Mouse (Mus musculus) testis, adult 10 weeks (tissue): ENCODE results near the gene Gm17078. TPM values are rescaled to one million over a fixed set of nuclear protein-coding genes. Genes with fewer than 3 reads are reported as not detected.

ENCODE experiments used
- polyA plus RNA-seq: library from polyadenylated mRNA; stranded (reverse); fragments of 350-450 nt; fragmentation: Illumina TruSeq; extraction: RNeasy Lipid Tissue Mini Kit (QIAGEN cat#74804); gene quantifications from one replicate; pipeline ENCODE4 v1.2.3, GENCODE M21; 2014; ENCODE audit warnings: low read depth, low replicate concordance

The Gm17078 gene
- 0.90 TPM for polyA plus RNA-seq

GRCm38 (mm10) chr14:51611210-51611609 lies at the start of gene Gm17078:
Gene Gm17078 (minus strand): TSS chr14:51611310.

GRCm38 (mm10) chr14:51635566-51635965 lies 24.5 kb upstream of the Gm17078 start, which contains the start of gene Gm4181:
Gene Gm4181 (minus strand): TSS chr14:51635666.

GRCm38 (mm10) chr14:51592039-51592438 lies 19.1 kb downstream of the Gm17078 start, which contains the start of gene Gm17174:
Gene Gm17174 (minus strand): TSS chr14:51592139.

GRCm38 (mm10) chr14:51573963-51574362 lies 37.1 kb downstream of the Gm17078 start, which contains the start of gene Gm17175:
Gene Gm17175 (minus strand): TSS chr14:51574063.

Other genes starting within 250 kb of the Gm17078 start
- gene Gm7247, start 249.6 kb downstream of the Gm17078 start, polyA plus RNA-seq, result not detected
- 0.98 TPM for gene Vmn2r88, start 200.5 kb downstream of the Gm17078 start, polyA plus RNA-seq
- 0.03 TPM for gene Vmn2r89, start 159.5 kb downstream of the Gm17078 start, polyA plus RNA-seq
- gene Gm5622, start 58.5 kb downstream of the Gm17078 start, polyA plus RNA-seq, result 12.6 TPM
- 1.7 TPM for gene Gm17175, start 37.2 kb downstream of the Gm17078 start, polyA plus RNA-seq
- 7.3 TPM for gene Gm17174, start 19.2 kb downstream of the Gm17078 start, polyA plus RNA-seq
- gene Gm4181, start 24.4 kb upstream of the Gm17078 start, polyA plus RNA-seq, result 113 TPM
- gene Gm17079, start 84.2 kb upstream of the Gm17078 start, polyA plus RNA-seq, result 4.2 TPM
- gene Gm5800, start 105.9 kb upstream of the Gm17078 start, polyA plus RNA-seq, result 207 TPM
- 0.34 TPM for gene Ang4, start 162.3 kb upstream of the Gm17078 start, polyA plus RNA-seq
- 6.6 TPM for gene AY358078, start 188.7 kb upstream of the Gm17078 start, polyA plus RNA-seq
- gene Ear6, start 242.4 kb upstream of the Gm17078 start, polyA plus RNA-seq, result not detected